Mouse (Mus musculus) bone marrow macrophage, adult 2 months (primary cell): ENCODE results near the gene Arhgap23.

Experiments
- CTCF ChIP-seq: IDR thresholded peaks from 2 replicates; pipeline ENCODE4 v1.5.1; 2012; ENCODE audit warnings: low read depth, mild to moderate bottlenecking, low read length, moderate library complexity
- POLR2A ChIP-seq: IDR thresholded peaks from 2 replicates; pipeline ENCODE4 v1.6.1; 2012; ENCODE audit warnings: mild to moderate bottlenecking, low read depth, low read length, borderline replicate concordance

- TF ChIP-seq CTCF (no peak), POLR2A (no peak)
Measured at GRCm38 (mm10) chr11:97478345-97478744, 63.0 kb downstream of the Arhgap23 start.
